Mouse (Mus musculus) left cerebral cortex, adult 2 months (tissue): ENCODE measurements around the gene Pitpnm1. TPM values are rescaled to one million over a fixed set of nuclear protein-coding genes. Genes with fewer than 3 reads are reported as not detected.
"Not testable (repeated sequence)": the region's sequence is repeated elsewhere in the genome, so short reads cannot be mapped to it uniquely, and the experiment has no call there.

Experiments used
- DNase-seq, 2 experiments: peaks; one replicate each; pipeline ENCODE4 v3.0.0; 2021 to 2022; ENCODE audit warnings: low spot score in 2 of 2, mixed read lengths in 1 of 2; ENCODE audit errors: extremely low spot score in 1 of 2
- H3K27ac ChIP-seq: fragments of 200-600 bp; 2 replicates; pipeline ENCODE4 v1.8.1; 2022
- H3K4me3 ChIP-seq: fragments of 200-600 bp; 2 replicates; pipeline ENCODE4 v1.8.1; 2022
- CTCF ChIP-seq: fragments of 200-600 bp; IDR thresholded peaks from 2 replicates; pipeline ENCODE4 v1.8.1; 2022; ENCODE audit warnings: antibody characterized with exemption, mild to moderate bottlenecking, moderate library complexity
- intact Hi-C: fragments of 180-260 bp; cut with DNase I; formaldehyde crosslinking; loops from one replicate; pipeline ENCODE4 v1.15.1; 2025
- total RNA-seq, 2 experiments: library from RNA; stranded (reverse); gene quantifications; 2 replicates each; pipeline ENCODE4 v1.2.3; 2021

Gene Pitpnm1
- total RNA-seq, 2 experiments from 2014 or later: 217 to 229 TPM

GRCm38 (mm10) chr19:4058581-4058980, 41.2 kb upstream of the Pitpnm1 start:
- no peak for TF ChIP-seq CTCF

GRCm38 (mm10) chr19:4059069-4059740, 40.6 kb upstream of the Pitpnm1 start, which contains the start of gene Gstp3:
Gene Gstp3, minus strand, starts transcription at chr19:4059569.
- TF ChIP-seq CTCF: no peak
- no peak within 1 kb of the TSS for H3K4me3 ChIP-seq
- no peak within 1 kb of the TSS for H3K27ac ChIP-seq
- DNase-seq: no peak
- intact Hi-C loops: loop anchor here (2.0 kb wide), 1 partner anchor 14 kb away; no protein-coding TSS in a partner anchor

More at GRCm38 (mm10) chr19:4058581-4058980, 41.2 kb upstream of the Pitpnm1 start:
- Histone ChIP-seq H3K4me3 (no peak overlapping the region), H3K27ac (no peak overlapping the region)
- DNase-seq: no peak
- intact Hi-C loops: loop anchor here (2.0 kb wide), 1 partner anchor 14 kb away; no protein-coding TSS in a partner anchor

- intact Hi-C loops, DNase-seq, H3K27ac ChIP-seq: not testable (repeated sequence)
Measured at GRCm38 (mm10) chr19:4060044-4060898, 39.5 kb upstream of the Pitpnm1 start.

DNA sequence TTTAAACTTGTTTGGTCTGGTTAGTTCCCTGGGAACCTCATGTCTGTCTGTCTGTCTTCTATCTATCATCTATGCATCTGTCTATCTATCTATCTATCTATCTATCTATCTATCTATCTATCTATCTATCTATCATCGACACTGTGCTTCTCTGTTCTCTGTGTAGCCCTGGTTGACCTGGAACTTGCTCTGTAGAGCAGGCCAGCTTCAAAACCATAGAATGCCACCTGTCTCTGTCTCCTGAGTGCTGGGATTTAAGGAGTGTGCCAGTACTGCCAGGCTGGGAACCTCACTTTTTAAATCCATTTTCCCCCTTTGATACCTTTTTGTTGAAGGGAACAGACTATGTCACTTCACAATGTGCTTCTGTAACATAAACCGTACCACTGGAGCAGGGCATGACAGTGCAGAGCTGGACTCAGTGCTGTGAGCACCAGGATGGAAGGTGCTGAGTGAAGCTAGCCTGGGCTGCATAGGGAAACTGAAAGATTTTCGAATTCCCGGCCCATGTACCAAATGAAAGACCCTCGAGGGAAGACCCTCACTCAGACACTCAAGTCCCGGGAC, 38.8 kb upstream of the Pitpnm1 start:
- intact Hi-C loops: no loop called here
- no peak for TF ChIP-seq CTCF
- no peak for DNase-seq
- Histone ChIP-seq H3K4me3 (no peak overlapping the region), H3K27ac (no peak overlapping the region)

More at GRCm38 (mm10) chr19:4060044-4060898, 39.5 kb upstream of the Pitpnm1 start:
- H3K4me3 ChIP-seq: not testable (repeated sequence)

DNA sequence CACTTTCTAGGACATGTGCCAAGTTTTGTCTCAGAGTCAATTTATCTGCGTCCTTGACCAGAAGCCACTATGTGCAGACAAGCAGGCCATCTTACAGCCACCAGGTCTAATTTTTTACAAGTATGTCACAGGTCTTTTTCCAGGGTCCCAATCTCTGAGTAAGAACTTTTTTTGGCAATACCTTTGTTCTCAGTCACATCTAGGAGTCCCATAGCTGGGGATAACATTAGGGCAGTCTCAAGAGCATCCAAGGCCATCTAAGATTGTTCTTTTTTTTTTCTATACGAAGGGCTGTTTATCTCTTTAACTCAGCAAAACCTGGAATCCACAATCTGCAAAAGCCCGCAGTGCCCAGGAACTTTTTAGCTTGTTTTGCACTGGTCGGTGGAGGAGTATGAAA, 36.4 kb upstream of the Pitpnm1 start:
- H3K4me3 ChIP-seq, DNase-seq, intact Hi-C loops, H3K27ac ChIP-seq: not testable (repeated sequence)

DNA sequence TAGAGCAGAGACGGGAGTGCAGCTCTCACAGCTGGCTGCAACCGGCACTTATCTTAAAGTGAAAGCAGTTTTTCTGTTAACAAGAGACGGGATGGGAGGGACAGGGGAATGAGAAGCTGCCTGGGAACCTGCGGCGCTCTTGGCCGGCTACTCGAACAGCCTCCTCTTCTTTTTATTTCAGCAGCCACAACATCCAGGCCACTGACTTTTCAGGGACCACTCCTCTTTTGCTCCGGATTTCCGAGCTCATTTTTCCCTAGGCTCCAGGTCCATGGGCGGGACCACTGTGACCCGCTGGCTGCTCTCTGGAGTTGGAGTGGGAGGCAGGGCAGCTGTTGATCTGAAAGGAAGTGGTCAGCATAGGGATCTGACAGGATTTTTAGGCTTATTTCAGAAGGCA, 35.3 kb upstream of the Pitpnm1 start:
- intact Hi-C loops, H3K4me3 ChIP-seq, DNase-seq, H3K27ac ChIP-seq: not testable (repeated sequence)

DNA sequence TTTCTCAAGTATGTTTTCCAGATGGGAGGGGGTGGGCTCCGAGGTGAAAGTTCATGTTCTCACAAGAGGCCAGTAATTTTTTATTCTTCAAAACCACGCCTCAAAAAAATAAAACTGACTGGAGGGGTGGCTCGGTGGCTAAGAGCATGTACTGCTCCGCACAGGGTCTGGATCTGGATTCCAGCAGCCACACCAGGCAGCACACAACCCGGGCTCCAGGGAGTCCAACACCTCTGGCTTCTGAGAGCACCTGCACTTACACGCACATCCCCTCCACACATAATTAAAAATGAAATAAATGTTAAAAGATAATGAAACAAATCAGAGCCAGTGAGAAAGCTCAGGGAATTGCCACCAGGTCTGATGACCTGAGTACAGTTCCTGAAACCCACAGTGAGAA, 33.5 kb upstream of the Pitpnm1 start:
- no peak for DNase-seq
- no peak overlapping the region for H3K4me3 ChIP-seq
- no peak for TF ChIP-seq CTCF
- intact Hi-C loops: no loop called here
- no peak overlapping the region for H3K27ac ChIP-seq

DNA sequence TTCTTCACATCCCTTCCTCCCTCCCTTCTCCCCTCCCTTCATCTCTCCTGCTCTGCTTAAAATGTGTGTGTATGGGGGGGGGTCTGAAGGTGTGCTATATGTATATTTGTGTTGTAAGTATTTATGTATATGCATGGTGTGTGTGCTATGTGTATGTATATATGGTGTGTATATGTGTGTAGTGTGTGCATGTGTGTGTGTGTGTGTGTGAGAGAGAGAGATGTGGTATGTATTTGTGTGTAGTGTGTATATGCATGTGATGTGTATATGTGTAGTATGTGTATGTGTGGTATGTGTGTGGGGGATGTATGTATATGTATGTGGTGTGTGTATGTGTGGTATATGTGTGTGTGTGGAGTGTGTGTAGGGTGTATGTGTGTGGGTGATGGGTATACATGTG, 32.9 kb upstream of the Pitpnm1 start:
- no peak overlapping the region for H3K27ac ChIP-seq
- intact Hi-C loops: no loop called here
- H3K4me3 ChIP-seq: no peak overlapping the region
- DNase-seq: no peak
- no peak for TF ChIP-seq CTCF

GRCm38 (mm10) chr19:4068242-4068641, 31.6 kb upstream of the Pitpnm1 start:
- intact Hi-C loops, H3K4me3 ChIP-seq, H3K27ac ChIP-seq, DNase-seq: not testable (repeated sequence)

- TF ChIP-seq CTCF: no peak
- H3K27ac ChIP-seq: no peak overlapping the region
- no peak overlapping the region for H3K4me3 ChIP-seq
- no peak for DNase-seq
- intact Hi-C loops: no loop called here
Measured at GRCm38 (mm10) chr19:4068717-4069410, 30.9 kb upstream of the Pitpnm1 start.

- intact Hi-C loops: no loop called here
- Histone ChIP-seq H3K27ac (no peak overlapping the region), H3K4me3 (no peak overlapping the region)
- TF ChIP-seq CTCF: no peak
- DNase-seq: no peak
Measured at GRCm38 (mm10) chr19:4070311-4070710, 29.5 kb upstream of the Pitpnm1 start.

DNA sequence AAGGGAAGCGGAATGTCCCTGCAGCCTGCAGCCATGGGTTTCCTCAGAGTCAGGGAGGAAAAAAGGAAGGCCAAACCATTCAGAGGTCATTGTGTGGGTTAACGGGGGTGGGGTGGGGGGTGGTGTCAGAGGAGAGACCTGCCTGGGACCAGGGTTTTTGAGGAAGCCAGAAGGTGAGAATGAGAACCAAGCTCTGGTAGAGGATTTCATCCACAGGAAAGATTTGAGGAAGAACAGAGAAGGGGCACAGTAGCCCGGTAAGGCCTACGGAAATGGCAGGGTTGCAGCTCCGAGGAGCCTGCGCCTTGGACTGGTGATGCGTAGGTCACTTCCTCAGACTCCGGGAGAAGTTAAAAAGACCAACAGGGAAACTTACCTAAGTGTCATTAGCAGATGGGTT, 29.0 kb upstream of the Pitpnm1 start:
- H3K4me3 ChIP-seq: no peak overlapping the region
- H3K27ac ChIP-seq: no peak overlapping the region
- intact Hi-C loops: no loop called here
- no peak for DNase-seq
- no peak for TF ChIP-seq CTCF
